Mouse (Mus musculus): Measurements from ENCODE around the gene A530016L24Rik. TPM values are rescaled to one million over a fixed set of nuclear protein-coding genes. Genes with fewer than 3 reads are reported as not detected.

A530016L24Rik gene
- polyA plus RNA-seq, 3 experiments from 2014 or later, result not detected

- ATAC-seq, result no peak
Measured at GRCm38 (mm10) chr12:112503003-112503771, 13.9 kb downstream of the A530016L24Rik start.

DNA sequence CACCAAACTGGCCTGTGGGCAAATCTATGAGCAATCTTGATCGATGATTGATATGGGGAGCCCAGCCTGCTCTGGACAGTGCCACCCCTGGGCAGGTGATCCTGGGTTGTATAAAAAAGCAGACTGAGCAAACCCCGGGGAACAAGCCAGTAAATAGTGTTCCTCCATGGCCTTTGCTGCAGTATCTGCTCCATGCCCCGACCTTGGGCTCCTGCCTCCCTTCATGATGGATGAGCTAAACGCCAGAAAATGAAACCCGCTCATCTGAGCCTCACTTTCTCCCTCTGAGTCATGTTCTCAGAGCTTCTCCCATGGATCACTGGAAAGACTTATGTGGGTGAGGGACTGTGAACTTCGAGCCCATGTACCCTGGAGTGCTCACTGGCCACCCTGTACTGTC, 17.0 kb downstream of the A530016L24Rik start:
- ATAC-seq, result no peak

DNA sequence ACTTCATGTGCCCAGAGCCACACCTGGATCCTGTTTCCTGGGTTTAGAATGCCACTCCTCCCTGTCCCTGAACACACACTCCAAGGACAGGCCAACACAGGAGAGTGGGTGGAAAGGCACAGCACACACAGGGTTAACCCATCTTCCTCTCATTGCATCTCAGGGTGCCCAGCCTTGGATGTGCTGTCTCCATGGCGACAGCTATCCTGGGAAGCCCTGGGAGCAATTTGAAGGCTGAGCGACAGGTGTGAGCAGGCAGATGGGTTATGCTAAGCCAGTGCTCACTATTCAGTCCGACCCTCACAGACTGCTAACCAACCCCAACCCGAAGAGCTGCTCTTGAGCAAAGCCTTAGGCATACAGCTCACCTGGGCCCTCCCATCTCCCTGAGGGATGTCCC, 18.0 kb downstream of the A530016L24Rik start:
- ATAC-seq, result no peak

GRCm38 (mm10) chr12:112507984-112508383, 18.7 kb downstream of the A530016L24Rik start:
- no peak for ATAC-seq

DNA sequence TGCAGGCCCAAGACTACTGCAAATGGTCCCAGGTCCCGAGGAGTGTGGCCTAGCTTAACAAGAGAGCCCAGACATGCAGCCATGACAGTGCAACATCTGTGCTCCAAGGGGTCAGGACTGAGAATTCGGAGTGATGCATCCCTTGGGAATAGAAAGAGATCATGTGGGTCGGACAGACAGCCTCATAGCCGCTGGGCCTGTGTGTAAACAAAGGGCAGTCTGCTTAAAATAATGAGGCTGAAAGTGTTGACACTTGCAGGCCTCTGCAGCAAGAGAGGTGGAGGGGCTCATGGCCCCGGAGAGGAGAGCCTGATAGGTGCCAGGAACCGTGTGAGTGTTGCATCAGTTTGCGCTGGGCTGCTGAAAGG, 21.1 kb downstream of the A530016L24Rik start:
- no peak for ATAC-seq

DNA sequence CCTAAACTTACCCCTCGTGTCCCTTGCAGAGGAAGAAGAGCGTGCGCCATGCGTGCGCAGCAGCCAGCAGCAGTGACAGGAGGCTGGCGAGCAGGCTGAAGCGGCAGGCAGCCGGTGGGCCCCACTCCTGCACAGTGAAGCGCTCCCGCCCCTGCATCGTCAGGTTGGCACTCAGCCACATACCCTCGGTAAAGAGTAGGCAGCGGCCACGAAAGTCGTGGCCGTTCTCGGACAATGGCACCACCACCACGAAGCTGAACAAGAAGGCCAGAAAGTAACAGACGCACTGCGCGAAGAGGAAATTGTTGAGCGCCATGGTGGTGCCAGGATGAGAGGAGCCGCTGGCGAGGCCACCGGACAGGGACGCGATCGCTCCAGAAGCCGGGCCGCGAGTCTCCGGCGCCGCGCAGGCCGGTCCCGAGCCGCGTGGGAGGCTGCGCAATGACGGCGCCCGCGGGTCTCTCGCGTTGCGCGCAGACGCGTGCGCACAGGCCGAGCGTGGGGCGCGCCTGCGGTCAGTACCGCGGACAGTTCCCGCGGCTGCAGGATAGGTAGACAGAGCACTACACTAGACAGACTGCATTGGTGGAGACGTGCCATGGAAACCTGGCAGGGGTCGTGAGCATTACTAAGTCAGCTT, 21.6 kb downstream of the A530016L24Rik start:
- ATAC-seq, result no peak

DNA sequence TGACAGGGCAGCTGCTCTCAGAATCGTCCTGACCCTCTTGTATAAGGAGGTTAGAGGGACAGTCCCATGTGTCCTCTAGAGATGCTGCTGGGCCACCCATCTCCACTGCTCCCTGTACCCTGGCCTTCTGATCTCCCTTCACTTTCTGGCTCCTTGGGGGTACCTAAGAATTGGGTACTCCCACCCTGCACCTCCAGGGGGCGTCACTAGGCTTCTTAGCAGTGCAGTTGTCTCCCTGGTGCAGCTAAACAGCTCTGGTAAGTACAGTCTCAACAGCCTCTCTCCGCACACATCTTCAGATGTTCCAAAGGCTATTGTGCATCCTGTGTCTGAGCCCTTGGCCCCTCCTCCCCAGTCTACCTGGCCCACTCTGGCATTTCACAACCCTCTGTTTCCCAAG, 25.6 kb downstream of the A530016L24Rik start:
- no peak for ATAC-seq

GRCm38 (mm10) chr12:112516697-112517337, 27.6 kb downstream of the A530016L24Rik start, which contains the start of gene Tmem179:
Tmem179 (minus strand) TSS chr12:112516747.
- ATAC-seq, result no peak

GRCm38 (mm10) chr12:112518105-112518504, 28.9 kb downstream of the A530016L24Rik start:
- ATAC-seq, result no peak

GRCm38 (mm10) chr12:112533758-112534157, 44.5 kb downstream of the A530016L24Rik start:
- no peak for ATAC-seq

- ATAC-seq, result no peak
Measured at GRCm38 (mm10) chr12:112537233-112537632, 48.0 kb downstream of the A530016L24Rik start.

- no peak for ATAC-seq
Measured at GRCm38 (mm10) chr12:112538356-112538755, 49.1 kb downstream of the A530016L24Rik start.

DNA sequence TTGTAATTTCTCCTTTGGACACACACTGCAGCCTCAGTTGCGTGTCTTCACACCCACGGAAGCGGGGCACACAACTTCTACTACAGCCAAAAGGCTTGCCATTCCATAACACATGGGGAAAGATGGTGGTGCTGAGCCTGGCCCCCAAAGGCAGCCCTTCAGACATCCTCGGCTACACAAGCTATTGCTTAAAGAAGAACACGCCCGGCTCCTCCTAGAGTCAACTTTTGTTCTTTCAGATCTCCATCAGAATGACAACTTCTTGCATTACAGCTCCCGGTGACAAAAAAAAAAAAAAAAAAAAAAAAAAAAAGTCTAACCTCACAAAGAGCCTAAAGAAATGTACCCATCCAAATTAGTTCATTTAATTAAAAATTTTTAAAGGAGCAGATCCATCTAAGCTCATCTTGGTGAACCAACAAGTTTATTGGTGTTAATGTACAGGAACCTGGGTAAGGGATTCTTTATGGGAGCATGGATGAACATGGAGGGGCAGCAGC, 50.3 kb downstream of the A530016L24Rik start:
- no peak for ATAC-seq

DNA sequence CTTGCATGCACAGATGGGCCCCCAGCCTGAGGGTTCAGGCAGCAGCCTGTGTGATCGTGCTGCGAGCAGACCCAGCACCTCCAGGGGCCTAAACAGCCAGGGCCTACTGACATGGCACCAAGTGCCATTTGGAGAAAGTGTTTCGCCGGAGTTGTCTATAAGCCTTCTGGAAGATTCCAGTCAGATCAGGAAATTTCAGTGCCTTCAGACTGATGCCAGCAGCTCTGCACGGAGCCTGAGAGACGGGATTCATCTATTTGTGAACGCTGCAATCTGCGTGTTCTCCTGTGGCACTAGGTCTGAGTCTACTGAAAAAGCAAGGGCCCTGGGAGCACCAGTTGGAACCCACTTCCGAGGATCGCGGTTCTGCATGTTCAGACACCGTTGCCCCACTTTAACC, 51.1 kb downstream of the A530016L24Rik start:
- no peak for ATAC-seq

DNA sequence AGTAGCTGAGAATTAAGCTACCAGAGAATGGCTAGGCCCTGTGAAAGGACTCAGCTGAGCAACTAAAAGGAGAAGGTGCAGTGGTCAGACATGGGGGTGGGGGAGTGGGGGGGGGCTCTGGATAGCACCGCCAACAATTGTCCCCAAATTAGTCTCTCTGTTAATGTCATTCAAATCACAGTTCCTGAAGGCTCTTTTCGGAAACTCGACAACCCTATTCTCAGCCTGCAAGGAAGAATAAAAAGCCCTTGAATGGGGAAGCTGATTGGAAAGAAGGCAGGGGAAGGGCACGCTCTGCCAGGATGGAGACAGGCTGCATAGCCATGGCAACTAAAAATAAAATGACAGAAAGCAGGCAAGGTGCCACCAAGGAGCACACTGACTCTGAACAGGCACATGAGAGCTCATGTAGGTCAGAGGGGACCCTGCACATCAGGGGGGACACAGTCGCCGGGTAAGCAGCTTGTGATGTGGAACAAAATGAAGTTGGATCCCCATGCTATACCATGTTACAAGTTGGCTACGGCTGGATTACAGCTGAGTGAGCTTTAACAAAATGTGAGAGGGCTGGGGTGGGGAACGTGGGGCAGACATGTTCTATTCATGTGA, 52.3 kb downstream of the A530016L24Rik start:
- ATAC-seq, result no peak

GRCm38 (mm10) chr12:112542257-112542919, 53.1 kb downstream of the A530016L24Rik start:
- no peak for ATAC-seq

GRCm38 (mm10) chr12:112542920-112543300, 53.7 kb downstream of the A530016L24Rik start:
- ATAC-seq, result peak; percentile 43

- no peak for ATAC-seq
Measured at GRCm38 (mm10) chr12:112543941-112544340, 54.7 kb downstream of the A530016L24Rik start.

GRCm38 (mm10) chr12:112544946-112545701, 55.9 kb downstream of the A530016L24Rik start:
- no peak for ATAC-seq

- ATAC-seq, result no peak
Measured at GRCm38 (mm10) chr12:112546110-112546509, 56.9 kb downstream of the A530016L24Rik start.

- no peak for ATAC-seq
Measured at GRCm38 (mm10) chr12:112549287-112549686, 60.0 kb downstream of the A530016L24Rik start.

Measured in inflammation-experienced regulatory T-cells, adult 6 months (primary cell).